Comparison of ENCODE assay signal across 8 mouse cellular contexts in the genomic region with DNA sequence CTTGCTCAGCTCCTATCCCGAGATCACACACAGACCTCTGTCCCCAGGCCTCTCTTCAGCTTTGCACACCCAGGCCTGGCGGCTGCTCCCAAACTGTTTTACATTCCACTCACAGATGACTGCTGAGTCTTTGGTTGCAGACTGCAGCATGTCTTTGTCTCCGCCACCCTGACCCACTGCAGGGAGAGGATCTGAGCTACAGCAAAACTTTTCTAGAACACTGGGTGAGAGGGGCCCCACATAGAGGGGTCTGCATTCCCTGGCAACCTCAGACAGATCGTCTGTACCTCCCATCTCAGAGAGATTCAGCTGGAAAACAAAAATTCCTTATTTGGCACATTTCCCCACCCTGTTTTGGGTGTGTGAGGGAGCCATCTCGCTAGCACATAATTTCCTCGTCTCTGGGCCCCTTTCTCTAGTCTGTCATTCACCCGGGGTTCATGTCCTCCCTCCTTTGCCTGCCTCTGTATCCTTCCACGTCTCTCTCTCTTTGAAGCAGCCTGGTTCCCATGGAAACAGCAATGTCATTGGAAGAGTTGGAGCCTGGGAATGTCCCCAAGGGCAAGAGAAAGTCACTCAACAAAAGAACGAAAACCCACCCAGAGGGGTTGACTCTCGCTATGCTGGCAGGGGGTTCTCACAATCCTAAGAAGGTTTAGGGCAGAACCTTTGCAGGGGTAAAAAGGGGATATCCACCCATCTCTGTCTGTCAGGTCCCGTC. TPM values are rescaled to one million over a fixed set of nuclear protein-coding genes. Genes with fewer than 3 reads are reported as not detected.
DNase-seq lines count a peak whose midpoint lies in the region; ATAC-seq and TF ChIP-seq lines count a peak whose summit lies in the region.

No protein-coding gene starts in this region.

- intact Hi-C loops in left cerebral cortex, postnatal 25 days (cut with DNase I) = loop anchor here (2.0 kb wide), 2 partner anchors 37 to 47 kb away; no protein-coding TSS in a partner anchor

- H3K9me3 ChIP-seq in forebrain, postnatal 0 days (ENCODE audit: low read length) = no peaks in the 10 kb centered on the region

- peak overlapping the region; percentile 33 for H3K4me2 ChIP-seq in forebrain, postnatal 0 days (ENCODE audit: low read depth)

- no peak for TF ChIP-seq CTCF in forebrain, postnatal 0 days (IDR thresholded peaks at IDR 0.05; ENCODE audit: low read depth)

- H3K4me1 ChIP-seq in forebrain, postnatal 0 days (ENCODE audit: insufficient read depth) = peaks cover 35% of the 10 kb centered on the region

- peak; percentile 15 for DNase-seq in adrenal gland, adult 8-10 months
- DNase-seq in adrenal gland, postnatal 25 days = no peak
- DNase-seq in R1 (ENCODE audit: low read depth, low spot score) = peak; percentile 98
- peak; percentile 85 for DNase-seq in forebrain, postnatal 0 days
- DNase-seq in left cerebral cortex, postnatal 25 days (ENCODE audit: low spot score in 2 of 2) = peak; percentile 47 to 70
- DNase-seq in retina, postnatal 1 day = peak; percentile 75

- no peaks in the 10 kb centered on the region for H3K27me3 ChIP-seq in forebrain, postnatal 0 days (ENCODE audit: insufficient read depth, low read length)

- peak overlapping the region; percentile 90 for H3K27ac ChIP-seq in forebrain, postnatal 0 days (ENCODE audit: low read depth, low read length)

- ATAC-seq in forebrain, postnatal 0 days = peak; percentile 86
- no peak for ATAC-seq in CD4-positive, CD25-positive, alpha-beta regulatory T cell, adult 4 months
- no peak for ATAC-seq in granulocyte monocyte progenitor cell, adult 5-6 weeks (replicated peaks; ENCODE audit: poor library complexity, severe bottlenecking)

- WGBS in forebrain, postnatal 0 days = 6% methylated on average over 11 of the region's 11 CpGs

- H3K36me3 ChIP-seq in forebrain, postnatal 0 days (ENCODE audit: insufficient read depth) = peaks cover 18% of the 10 kb centered on the region; the same call in 1 of the 2 replicates

- H3K4me3 ChIP-seq in forebrain, postnatal 0 days (ENCODE audit: low read depth, low read length) = 0 out of 2 replicates have a peak overlapping the region, but pooled peaks have one; percentile 4

- H3K9ac ChIP-seq in forebrain, postnatal 0 days = peak overlapping the region; percentile 37

RNA-seq across cellular contexts. Expression of a gene that starts 6.4 kb away (rescaled TPM):
- 10 to 100 TPM; 18.1 to 30.7 (median 25.3) TPM for total RNA-seq in adrenal gland, adult 8-10 months (2022)
- 23.1 and 26.6 TPM in 2 replicates for total RNA-seq in adrenal gland, postnatal 25 days (2021)
- 365 and 387 TPM in 2 replicates for total RNA-seq in forebrain, postnatal 0 days (2014; rRNA removed)
- 234 and 280 TPM in 2 replicates for polyA plus RNA-seq in forebrain, postnatal 0 days (2015; fragmentation: Nextera tagmentation; extraction: Ambion mirVana)
- 100 to 1,000 TPM; 376 to 397 TPM for total RNA-seq in left cerebral cortex, postnatal 25 days (2021)
- polyA plus RNA-seq in CD4-positive, CD25-positive, alpha-beta regulatory T cell, adult 4 months (2017; shearing (Covaris generic)) = under 1 TPM; 0.24 to 0.57 TPM
- not detected in 2 replicates for total RNA-seq in granulocyte monocyte progenitor cell, adult 5-6 weeks (2014; fragmentation: Nextera tagmentation)
- 0.30 TPM in 1 of 2 replicates, not detected in the other for total RNA-seq in granulocyte monocyte progenitor cell, adult 5-6 weeks (2017)

RNA-seq across cellular contexts. Expression of a gene that starts 55.0 kb away (rescaled TPM):
- total RNA-seq in adrenal gland, adult 8-10 months (2022) = 10 to 100 TPM; 10.5 to 14.6 (median 12.2) TPM
- 8.1 and 10.1 TPM in 2 replicates for total RNA-seq in adrenal gland, postnatal 25 days (2021)
- 27.8 and 35.2 TPM in 2 replicates for total RNA-seq in forebrain, postnatal 0 days (2014; rRNA removed)
- 27.1 and 27.5 TPM in 2 replicates for polyA plus RNA-seq in forebrain, postnatal 0 days (2015; fragmentation: Nextera tagmentation; extraction: Ambion mirVana)
- total RNA-seq in left cerebral cortex, postnatal 25 days (2021) = 10 to 100 TPM; 12.7 to 13.3 TPM
- 10 to 100 TPM; 13.5 to 23.8 TPM for polyA plus RNA-seq in CD4-positive, CD25-positive, alpha-beta regulatory T cell, adult 4 months (2017; shearing (Covaris generic))
- total RNA-seq in granulocyte monocyte progenitor cell, adult 5-6 weeks (2014; fragmentation: Nextera tagmentation) = 7.6 and 11.0 TPM in 2 replicates
- 7.9 and 8.4 TPM in 2 replicates for total RNA-seq in granulocyte monocyte progenitor cell, adult 5-6 weeks (2017)

Comparison
In these comparisons a context has a peak if more than half of its experiments do, and no peak if none do; other contexts are left out.
1. RNA of a gene that starts 6.4 kb away (total RNA-seq): 376 to 397 TPM in left cerebral cortex, postnatal 25 days, 365 to 387 TPM in forebrain, postnatal 0 days, 18.1 to 30.7 TPM in adrenal gland, adult 8-10 months and 23.1 to 26.6 TPM in adrenal gland, postnatal 25 days; 0.30 TPM in granulocyte monocyte progenitor cell, adult 5-6 weeks; every median in the first group is over 10 times any median in the second.